Mouse (Mus musculus): Measurements from ENCODE around the gene Tmem136.

- no peak for TF ChIP-seq CTCF (conservative IDR thresholded peaks at IDR 0.05 in 1 of 2, IDR thresholded peaks at IDR 0.05 in 1 of 2; ENCODE audit: low read depth in 2 of 2, low read length in 2 of 2)
- no peak for TF ChIP-seq JUN (IDR thresholded peaks at IDR 0.05; ENCODE audit: insufficient read depth, low read depth, low read length)
- no peak for TF ChIP-seq MAX (IDR thresholded peaks at IDR 0.05; ENCODE audit: low read length)
- TF ChIP-seq POLR2A (IDR thresholded peaks at IDR 0.05; ENCODE audit: low read depth, low read length) = no peak
- TF ChIP-seq HCFC1 (IDR thresholded peaks at IDR 0.05; ENCODE audit: low read depth, low read length) = no peak
- no peak for TF ChIP-seq USF1 (IDR thresholded peaks at IDR 0.05; ENCODE audit: low read depth, low read length)
- no peak for TF ChIP-seq ZC3H11A (IDR thresholded peaks at IDR 0.05; ENCODE audit: low read depth, low read length)
- no peak for TF ChIP-seq EP300 (IDR thresholded peaks at IDR 0.05; ENCODE audit: low read length)
- no peak for TF ChIP-seq TBP (conservative IDR thresholded peaks at IDR 0.05; ENCODE audit: low read depth, low read length)
- TF ChIP-seq RCOR1 (conservative IDR thresholded peaks at IDR 0.05; ENCODE audit: low read depth, low read length) = no peak
- TF ChIP-seq JUND (conservative IDR thresholded peaks at IDR 0.05; ENCODE audit: low read depth, low read length) = no peak
- no peak for TF ChIP-seq NELFE (IDR thresholded peaks at IDR 0.05; ENCODE audit: low read depth, low read length)
- no peak for TF ChIP-seq SIN3A (IDR thresholded peaks at IDR 0.05; ENCODE audit: low read length)
Observed at GRCm38 (mm10) chr9:43149498-43149897, 33.1 kb upstream of the Tmem136 start.
